Mouse (Mus musculus) cerebellum, adult 9-10 months (tissue): ENCODE measurements around the gene Prkce.

Experiments
- DNase-seq: peaks from one replicate; pipeline ENCODE4 v3.0.0; 2022

The Prkce gene

DNA sequence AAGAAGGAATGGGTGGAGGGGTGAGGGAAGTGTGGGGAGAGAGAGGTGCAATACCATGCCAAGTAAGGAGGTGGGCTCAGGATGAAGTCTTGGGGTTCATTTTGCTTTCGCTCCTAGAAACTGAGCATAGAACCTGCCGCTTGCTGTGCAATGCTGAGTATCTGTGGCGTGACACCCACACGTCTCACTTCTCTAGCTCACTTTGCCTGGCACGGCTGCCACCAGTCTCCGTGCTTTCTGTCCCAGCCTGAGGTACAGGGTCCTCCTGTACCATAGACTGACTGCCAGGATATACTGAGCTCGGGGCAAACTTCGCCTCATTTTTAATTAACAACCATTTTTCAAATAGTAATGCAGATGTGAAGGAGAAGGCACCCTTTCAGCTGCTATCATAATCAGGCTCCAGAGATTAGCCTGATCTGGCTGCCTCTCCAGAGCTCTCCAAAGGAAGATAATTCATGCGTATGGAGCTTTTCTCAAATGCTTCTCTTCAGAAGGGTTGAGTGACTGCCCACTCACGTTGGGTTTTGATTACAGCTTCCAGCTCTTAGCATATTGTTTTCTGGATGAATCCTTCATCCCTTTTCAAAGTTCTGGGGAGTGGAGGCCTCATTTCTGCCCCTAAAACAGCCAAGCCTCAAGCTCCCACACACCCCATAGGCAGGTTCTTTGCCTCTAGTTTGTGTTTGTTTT, 253.2 kb downstream of the Prkce start:
- no peak for DNase-seq

DNA sequence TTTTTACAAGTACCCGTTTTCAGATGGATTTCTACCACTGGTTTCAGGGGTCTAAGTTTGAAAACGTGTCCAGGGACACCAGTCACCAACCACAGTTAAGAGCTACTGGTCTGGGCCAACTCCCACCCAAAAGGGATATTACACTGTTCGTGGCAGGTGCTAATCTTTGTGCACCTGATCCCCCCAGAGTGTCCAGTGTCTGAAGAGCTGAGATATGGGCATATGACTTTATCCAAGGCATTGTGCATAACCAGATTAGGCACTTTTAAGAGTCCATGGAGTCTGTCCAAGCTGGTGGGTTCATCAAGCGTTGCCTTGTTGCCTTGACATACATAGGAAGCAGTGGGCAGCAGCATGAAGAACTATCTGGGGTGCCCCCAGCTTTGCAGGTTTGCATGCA, 254.4 kb downstream of the Prkce start:
- no peak for DNase-seq

DNA sequence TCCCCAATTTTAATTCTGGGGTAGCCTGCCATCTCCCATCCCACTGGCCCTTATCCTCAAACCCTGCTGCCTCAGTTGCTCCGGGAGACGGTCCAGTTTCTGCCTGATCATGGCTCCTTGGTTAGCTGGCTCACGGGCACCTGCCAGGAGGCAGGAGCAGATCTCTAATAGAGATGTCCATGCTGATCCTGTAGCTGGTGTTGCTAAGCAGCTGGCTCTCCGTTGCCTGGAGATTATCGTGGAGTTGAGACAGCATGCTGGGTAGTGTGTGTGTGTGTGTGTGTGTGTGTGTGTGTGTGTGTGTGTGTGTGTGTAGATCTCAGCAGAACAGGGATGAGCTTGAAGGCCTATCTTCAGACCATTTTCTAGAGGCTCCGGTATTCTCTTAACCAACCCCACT, 262.3 kb downstream of the Prkce start:
- no peak for DNase-seq

DNA sequence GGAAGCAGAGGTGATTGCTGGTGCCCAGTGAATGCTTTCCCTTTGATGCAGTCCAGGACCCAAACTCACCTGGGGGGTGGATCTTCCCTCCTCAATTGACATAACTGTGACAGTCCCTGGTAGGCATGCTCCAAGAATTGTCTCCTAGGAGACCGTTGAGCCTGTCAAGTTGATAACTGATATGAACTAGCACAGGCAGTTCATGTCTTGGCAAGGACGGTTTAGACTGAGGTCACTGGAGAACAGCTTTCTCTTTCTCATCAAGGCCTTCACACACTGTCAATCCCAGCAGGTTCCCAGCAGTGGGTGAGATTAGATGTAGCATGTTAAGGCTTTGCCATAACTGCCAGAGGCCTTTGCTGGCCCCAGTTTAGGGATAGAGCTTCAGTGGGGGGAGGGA, 265.5 kb downstream of the Prkce start:
- no peak for DNase-seq

DNA sequence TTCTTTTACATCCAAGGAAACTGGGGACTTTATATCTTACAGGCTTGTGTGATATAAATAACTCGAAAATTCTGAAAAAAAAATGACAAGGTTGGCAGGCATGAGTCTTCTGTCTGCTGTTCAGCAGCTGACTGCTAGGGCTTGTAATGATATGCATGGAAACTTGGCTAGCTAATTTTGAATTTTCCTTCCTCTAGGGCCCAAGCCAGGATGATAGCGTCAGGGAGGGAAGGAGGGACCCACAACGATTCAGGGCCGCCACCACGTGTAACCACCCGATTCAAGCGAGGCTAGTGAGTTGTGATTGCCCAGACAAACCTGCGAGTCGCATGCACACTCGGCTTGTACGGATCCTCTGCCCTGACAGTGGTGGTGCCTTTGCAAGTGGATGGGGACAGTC, 266.2 kb downstream of the Prkce start:
- no peak for DNase-seq

DNA sequence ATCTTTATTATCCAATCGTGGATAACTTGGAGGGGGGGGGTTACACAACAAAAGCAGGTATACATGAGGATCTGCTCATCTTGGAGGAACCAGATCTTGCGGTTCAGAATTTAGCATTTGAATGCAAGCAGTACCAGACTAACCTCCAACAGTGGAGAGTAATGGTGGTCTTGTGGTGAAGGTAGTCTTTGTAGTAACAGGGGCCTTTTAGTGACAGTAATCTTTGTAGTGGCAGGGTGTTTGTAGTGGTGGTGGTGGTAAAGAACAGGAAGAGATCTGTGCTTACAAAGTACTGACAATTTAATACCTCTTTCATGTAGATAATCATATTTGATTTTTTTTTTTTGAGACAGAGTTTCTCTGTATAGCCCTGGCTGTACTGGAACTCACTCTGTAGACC, 267.2 kb downstream of the Prkce start:
- no peak for DNase-seq

DNA sequence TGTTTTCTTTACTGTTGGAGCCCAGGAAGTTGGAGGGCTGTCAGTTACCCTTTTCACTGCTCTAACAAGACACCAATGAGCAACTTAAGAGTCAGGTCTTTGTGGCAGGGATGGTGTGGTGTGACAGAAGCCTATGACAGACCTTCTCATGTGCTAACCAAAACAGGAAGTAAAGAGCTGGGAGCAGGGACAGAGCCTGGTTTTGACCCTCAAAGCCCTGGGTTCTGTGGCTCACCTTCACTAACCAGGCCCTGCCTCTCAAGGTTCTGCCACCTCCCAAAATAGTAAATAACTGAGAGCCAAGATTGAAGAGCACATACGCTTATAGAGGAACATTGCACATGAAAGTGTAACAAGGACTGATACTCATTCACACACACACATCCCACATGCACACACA, 268.0 kb downstream of the Prkce start:
- no peak for DNase-seq

DNA sequence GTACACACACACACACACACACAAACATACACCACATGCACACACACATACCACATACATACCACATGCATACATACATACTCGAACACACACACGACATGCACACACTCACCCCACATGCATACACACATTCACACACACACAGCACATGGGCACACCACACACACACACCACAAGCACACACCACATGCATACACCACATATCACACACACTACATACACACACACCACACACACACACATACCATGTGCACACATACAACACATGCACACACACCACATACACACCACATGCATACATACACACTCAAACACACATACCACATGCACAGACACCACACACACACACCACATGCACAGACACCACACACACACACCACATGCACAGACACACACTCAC, 268.4 kb downstream of the Prkce start:
- no peak for DNase-seq

DNA sequence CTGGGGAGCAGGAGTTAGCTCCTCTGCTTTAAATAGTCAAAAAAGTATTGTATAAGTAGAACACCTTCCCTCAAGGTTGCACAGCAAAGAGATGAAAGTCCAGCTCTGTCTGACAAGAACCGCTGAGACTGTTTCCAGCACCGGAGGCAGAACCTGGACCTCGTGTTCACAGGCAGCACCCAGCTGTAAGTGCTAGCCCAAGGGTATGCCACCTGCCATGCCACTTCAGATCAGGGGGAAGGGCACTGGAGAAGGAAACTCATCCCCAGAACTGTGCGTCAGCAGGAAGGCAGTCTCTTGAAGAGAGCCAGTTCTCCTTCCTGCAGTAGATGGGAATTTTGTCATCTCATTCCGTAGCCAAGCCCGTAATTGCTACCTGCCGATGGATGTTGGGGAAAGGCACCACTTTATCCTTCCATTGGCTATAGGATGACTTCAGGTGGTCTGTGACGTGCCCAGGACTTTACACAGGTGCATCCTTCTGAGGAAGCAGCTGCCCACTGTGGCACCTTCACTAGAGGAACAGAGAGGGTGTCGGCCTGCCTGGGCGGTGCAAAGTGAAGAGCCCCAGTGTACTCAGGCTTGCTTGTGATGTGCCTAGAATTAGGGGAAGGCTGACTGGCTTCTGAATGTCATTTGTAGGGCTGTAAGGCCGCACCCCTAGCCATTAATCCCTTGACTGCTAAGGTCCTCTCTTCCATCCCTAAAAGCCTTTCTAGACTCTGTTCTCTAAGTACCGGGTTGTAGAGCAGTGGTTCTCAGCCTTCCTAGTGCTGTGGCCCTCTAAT, 269.2 kb downstream of the Prkce start:
- DNase-seq = no peak

DNA sequence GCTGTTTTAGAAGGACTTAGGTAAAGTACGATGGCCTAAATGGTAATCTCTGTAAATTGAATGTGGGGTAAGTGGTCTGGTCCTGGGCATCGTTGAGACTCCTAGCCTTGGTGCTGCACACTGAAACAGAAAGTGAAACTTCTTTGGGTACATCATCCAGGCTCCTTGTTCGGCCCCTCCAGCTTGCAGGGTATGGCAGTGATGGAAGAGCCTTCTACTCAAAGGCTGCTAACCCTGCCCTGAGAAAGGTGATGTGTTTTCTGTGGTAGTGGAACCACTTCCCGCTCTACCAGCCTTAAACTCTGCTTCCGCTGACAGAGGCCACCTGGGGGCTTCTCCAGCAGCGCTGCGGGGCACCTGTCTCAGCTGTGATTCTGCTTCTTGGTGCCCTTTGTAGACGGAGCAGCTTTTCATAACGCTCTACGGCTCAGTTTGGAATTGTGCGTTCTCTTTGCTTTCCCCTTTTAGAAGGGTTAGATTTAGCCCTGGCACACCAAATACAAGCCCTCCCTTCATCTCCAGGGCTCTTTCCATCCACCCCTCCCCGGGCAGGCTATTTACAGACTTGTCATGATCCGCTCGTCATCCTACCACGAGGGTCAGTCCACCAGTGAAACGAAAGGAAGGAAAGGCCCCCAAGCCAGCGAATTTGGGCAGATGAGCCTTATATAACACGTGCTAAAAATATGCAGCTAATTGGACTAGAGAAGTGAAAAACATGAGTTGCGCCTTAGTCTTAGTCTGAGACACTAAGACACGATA, 270.1 kb downstream of the Prkce start:
- peak; percentile 81 for DNase-seq

DNA sequence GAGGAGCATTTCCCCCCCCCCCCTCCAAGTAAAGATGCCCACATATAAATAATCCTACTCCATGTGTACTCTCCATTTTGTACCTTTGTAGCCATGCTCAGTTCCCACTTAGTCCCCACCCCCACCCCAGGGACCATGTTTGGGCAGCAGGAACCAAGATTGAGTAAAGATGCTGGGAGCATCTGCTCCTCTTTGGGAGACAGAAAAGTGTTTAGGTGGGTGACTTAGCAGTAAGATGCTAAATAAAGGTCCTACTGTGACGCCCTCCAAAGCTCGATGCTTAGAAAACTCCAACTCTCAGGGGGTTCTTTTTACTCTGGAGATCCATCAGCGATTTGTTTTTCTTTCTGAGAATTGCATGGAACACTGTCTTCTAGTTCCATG, 270.7 kb downstream of the Prkce start:
- no peak for DNase-seq

DNA sequence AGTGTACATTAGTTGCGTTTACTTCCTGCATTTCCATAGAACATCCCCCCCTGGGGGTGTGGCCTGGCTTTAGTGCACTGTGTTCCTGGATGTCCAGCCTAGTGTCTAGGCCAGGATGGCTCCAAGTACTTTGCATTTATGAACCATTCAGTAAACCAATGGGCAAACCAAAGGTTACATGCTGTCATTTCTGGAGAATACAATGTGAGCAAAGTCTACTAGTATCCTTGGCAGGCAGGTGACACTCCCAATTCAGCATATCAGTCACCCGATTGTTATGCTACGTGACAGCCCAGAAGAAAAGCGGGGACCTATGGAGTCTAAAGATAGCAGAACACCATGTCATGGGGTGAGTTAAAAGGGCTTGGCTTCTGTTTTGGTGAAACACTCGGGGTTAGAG, 271.2 kb downstream of the Prkce start:
- DNase-seq = no peak

DNA sequence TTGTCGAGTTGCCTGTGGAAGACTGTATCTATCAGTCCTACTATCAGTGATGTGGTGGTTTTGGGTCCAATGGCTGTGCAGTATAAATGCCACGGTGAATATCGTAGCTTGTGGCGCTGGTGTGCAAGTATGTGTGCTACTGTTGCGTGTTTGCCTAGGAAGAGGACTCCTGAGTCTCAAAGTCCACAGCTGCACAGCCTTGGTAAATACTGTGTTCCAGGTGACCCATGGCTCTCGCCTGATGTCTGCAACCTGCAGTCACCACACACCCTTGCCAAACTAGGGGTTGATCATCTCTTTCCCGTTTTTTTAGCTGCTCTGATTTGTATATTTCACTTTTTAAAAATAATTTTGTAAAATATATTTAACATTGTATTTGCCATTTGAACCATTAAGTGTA, 273.5 kb downstream of the Prkce start:
- DNase-seq = no peak

DNA sequence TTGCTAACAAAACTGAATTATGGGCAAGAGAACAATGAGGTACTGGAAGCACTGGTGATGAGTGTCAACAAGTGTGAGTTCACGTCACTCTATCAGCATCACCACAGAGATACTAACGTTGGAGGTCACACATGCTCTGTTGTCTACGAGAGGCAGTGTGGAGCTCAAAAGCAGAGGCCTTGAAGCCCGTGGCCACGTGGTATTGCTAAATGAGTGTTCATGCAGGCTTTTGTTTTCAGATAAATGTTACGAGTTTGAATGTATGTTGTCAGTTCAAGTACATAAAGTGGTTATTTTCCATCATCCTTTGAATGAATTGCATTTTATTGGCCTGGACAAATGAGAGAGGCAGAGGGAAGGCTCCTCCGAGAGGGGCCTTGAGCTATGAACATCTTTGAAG, 276.3 kb downstream of the Prkce start:
- no peak for DNase-seq

DNA sequence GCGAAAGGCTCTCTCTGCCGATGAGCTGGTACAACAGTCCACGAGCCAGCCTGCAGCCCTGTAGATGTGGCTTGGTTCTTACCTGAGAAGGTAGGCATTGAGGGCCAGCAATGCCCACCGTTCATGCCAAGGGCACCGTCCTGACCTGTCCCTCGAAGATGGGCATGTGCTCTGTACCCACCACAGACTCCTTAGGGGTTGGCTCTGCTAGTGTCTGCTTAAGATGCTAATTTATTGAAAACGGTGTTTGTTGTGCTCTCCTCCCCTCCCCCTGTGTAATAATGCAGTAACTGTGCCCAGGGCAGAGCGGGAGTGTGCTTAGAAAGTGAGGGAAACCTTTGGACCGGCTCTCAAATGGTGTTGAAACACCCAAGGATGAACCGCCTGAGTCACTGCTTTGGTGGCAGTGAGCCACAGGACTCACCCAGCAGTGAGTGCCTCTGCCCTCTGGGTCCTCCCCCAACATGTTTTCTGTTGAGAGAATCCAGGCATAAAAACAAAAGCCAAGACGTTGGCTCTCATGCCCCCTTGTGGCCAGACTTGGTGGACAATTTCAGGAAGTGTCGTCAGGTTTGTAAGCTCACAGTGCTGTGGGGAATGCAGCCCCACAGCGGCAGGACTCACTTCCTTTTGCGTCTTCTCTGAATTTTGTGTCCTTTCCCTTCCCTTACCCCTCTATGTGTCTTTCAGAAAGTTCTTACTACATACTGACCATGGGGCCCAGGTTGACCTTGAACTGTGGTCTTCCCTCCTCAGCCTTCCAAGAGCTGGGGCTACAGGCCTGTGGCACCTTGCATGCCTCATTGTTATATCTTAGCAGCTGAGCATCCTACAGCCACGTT, 277.2 kb downstream of the Prkce start:
- DNase-seq = peak; percentile 95

DNA sequence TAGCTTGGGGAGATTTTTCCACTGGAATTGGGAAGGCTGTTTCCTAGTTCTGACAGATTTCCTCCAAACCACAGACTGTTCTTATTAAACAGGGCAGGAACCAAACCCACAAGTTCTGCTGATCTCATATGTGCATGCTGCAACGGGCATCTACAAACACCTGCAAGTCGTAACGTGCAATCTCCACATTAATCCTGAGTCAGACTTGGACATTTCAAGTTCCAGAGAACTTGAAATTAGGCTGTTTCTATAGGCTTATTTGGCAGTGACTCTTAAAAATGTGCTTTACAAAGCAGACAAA, 277.8 kb downstream of the Prkce start:
- DNase-seq = no peak

DNA sequence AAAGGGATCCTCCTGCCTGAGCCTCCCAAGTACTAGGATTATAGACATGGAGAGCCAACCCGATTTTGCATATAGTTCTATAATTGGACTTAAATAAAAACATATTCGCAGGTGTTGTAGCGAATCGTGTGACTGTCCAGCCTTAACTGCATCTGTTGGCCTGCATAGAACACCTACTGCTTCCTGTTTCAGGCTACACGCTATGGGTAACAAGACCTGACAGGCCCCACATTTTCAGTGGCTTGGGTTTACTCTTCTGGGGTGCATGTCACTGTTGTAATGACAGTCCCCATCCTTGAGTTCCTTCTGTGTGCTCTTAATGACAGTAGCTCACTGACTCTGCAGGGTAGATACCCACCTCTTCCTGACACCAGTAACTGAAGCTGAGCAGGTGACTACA, 278.3 kb downstream of the Prkce start:
- no peak for DNase-seq

DNA sequence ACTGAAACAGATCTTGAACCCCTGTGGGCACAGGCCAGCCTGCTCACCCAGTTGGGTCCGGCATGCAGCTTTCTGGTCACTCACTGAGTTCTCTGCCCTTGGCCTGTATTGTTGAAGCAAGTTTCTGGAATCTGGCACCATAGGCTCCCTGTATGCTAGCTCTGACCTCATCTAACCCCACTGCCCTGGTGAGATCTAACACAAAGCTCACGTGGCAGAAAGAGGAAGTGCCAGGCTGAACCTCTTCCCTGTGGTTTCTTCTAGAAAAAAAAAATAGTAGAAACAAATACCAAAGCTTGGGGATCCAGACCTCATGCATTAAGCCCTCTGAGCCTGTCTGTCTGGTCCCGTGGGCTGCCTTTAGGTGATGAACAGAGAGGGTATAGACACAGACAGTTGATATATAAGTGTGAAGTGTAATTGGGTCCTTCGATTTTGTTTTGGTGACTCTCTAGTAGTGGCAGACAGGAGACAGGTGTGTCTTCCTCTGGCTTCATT, 279.6 kb downstream of the Prkce start:
- no peak for DNase-seq

DNA sequence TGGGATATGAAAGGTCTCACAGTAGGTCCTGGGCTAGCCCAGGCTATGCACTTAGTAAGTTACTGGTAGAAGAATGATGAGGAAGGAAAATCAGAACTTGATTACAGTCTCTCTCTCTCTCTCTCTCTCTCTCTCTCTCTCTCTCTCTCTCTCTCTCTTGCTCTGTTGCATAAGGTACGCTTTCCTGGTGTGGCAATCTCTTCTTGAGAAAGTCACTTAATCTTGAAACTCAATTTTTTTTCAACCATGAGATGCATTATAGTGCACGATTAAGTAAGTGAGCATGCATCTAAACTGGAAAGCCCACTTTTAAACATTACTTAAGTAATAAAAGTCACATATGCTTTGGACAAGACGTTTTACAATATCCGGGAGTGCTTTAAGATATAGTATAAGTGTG, 285.3 kb downstream of the Prkce start:
- no peak for DNase-seq

DNA sequence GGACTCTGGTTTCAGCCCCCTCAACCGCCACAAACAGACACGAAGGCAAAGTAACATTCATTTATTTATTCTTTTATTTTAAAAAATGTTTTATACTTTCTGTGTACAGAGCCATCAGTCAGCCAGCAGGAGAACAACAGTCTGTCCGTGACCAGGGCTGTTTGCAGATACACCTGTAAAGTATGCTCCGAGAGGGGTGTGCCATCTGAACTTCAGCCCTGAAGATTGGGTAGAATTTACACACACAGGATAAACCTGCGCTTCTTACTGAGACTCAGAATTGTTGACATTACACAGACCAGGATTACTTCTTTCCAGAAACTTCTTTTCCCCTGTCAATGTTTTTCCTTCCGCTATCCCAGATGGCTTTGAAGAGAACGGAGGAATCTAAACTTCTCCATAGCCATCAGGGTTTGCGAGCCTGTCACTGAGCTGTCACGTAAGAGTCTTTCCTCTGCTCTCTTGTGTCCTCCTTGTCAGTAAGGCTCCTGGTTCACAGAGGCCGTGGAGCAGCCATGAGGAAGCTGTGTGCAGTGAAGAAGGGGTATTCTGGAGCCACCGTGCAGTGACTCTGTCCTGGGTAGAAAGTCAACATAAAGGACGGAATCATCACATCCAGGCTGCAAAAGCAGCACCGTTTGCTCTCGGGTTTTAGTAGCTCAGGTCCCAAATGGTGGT, 286.2 kb downstream of the Prkce start:
- no peak for DNase-seq

DNA sequence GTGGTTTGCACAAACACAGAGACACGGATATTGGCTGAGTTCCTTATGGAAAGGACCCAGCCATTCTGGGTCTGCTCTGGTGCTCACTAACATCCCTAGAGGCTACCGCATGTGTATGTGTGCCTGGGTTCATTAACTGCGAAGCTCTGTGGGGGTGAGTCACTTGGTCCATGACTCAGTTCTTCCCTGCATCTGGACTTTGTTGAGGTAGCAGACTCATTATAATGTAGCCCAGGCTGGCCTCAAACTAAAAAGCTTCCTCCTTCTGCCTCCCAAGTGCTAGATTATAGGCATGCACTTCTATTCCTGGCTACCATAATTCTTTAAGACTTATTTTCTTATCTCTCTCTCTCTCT, 286.7 kb downstream of the Prkce start:
- DNase-seq = no peak

DNA sequence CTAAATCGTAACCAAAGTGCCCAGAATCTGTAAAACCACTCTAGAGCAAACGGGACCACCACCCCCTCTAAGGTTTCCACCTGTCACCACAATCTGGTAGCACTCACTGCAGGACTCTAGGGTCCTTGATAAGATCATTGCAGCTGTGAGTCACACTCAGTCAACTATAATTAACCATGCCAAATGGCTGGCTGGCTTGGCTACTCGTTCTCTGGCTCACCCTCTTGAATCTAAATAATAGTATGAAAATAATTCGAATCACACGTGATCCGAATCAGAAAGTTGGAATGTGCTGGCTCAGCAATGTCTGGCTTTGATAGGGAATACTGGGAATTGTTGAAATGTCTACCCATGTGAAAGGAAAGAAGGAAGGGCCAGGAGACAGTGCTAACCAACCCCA, 288.9 kb downstream of the Prkce start:
- DNase-seq = no peak
